Mouse (Mus musculus) ovary, adult 10 weeks (tissue): ENCODE measurements around the gene Aif1. TPM values are rescaled to one million over a fixed set of nuclear protein-coding genes. Genes with fewer than 3 reads are reported as not detected.

Source experiments
- polyA plus RNA-seq: library from polyadenylated mRNA; stranded (reverse); fragments of 350-450 nt; fragmentation: Illumina TruSeq; extraction: RNeasy Lipid Tissue Mini Kit (QIAGEN cat#74804); gene quantifications from one replicate; pipeline ENCODE4 v1.2.3, GENCODE M21; 2014

Aif1 gene
- polyA plus RNA-seq = 5.8 TPM

GRCm38 (mm10) chr17:35175968-35176367 is at the start of gene Aif1:
TSS of gene Aif1 (minus strand) at chr17:35176068.

DNA sequence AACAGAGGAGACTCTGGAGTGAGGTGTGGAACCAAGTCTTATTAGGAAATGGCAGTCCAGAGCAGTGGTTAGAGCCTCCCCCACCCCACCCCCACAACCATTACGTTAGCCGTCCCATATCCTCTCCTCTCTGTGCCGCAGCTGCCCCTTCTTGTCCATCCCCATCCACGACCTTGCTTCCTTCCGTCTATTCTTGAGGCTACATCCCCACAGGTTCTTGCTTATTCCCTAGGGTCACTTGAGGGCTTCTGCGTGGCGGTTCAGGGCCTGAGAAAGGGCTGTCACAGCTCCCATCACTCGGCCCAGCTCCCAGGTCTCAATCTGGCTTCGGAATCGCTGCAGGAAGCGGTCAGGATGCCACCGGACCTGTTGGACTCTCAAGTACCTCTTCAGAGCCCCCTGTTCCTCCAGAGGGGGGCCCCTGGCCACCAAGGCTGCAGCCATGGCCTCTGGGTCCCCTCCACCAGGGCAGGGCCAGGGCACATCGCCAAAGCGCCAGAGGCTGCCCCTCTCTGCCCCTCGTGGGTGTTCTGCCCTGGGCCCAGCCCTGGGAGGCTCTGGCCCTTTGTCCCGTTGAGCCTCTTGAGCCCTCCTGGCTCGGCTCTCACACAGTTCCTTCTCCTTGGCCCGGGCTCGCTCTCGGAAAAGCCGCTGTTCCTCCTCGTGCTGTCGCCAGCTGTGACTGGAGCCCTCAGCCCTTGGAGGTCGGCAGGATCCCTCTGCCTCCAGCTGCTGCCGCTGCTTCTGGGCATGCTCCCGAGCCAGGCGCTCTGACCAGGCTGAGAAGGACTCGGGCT is 44.5 kb upstream of the Aif1 start, which contains the start of gene Gm16181:
TSS of gene Gm16181 (plus strand) at position 679 of the 797 bp plus-strand sequence.

GRCm38 (mm10) chr17:35204494-35205379 is 28.9 kb upstream of the Aif1 start, which contains the start of gene Lta:
TSS of gene Lta (minus strand) at chr17:35205351.

GRCm38 (mm10) chr17:35201787-35202186 is 25.9 kb upstream of the Aif1 start, which contains the start of gene Tnf:
TSS of gene Tnf (minus strand) at chr17:35202007.

DNA sequence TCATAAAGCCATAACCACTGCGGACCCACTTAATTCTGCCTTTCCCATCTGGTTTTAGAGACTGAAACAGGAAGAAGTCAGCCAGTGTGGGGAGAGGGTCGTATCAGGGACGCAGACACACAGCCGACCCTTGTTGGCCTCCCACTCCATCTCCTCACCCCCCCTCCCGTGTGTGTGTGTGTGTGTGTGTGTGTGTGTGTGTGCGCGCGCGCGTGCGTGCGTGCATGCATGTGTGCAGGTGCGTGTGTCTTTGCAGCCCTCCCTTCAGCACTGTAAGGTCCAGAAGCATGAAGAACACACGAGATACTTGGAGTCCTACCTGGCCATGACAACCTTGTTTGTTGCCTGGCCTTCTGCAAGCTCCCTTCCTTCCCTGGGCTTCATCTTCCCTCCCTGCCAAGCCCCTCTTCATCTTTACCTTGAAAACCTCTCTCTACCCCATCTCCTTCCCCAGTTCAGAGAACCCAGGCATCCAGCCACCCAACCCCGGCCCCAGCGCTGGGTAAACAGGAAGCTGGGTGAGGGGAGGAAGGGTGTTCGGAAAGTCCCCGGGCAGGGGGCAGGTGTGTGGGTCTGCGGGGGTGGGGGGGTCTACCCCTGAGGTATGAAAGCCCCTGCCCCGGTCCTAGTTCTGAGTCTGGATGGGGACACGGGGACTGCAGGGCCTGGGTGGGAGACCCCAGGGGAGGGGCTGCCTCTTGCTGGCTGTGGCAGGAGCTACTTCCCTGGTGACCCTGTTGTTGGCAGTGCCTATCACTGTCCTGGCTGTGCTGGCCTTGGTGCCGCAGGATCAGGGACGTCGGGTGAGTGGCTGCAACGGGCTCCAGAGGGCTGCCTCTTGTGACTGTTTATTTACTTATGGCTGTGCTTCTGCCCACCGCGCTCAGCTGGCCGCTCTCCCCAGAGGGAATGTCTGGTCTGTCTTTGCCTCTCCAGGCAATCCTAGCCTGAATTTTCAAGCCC is 18.3 kb upstream of the Aif1 start, which contains the start of gene Ltb:
TSS of gene Ltb (plus strand) at position 559 of the 963 bp plus-strand sequence.

GRCm38 (mm10) chr17:35187959-35188610 is 12.2 kb upstream of the Aif1 start, which contains the start of gene Lst1:
TSS of gene Lst1 (minus strand) at chr17:35188439.

GRCm38 (mm10) chr17:35164568-35165450 is 11.1 kb downstream of the Aif1 start, which contains the start of gene Prrc2a:
TSS of gene Prrc2a (minus strand) at chr17:35164897.

DNA sequence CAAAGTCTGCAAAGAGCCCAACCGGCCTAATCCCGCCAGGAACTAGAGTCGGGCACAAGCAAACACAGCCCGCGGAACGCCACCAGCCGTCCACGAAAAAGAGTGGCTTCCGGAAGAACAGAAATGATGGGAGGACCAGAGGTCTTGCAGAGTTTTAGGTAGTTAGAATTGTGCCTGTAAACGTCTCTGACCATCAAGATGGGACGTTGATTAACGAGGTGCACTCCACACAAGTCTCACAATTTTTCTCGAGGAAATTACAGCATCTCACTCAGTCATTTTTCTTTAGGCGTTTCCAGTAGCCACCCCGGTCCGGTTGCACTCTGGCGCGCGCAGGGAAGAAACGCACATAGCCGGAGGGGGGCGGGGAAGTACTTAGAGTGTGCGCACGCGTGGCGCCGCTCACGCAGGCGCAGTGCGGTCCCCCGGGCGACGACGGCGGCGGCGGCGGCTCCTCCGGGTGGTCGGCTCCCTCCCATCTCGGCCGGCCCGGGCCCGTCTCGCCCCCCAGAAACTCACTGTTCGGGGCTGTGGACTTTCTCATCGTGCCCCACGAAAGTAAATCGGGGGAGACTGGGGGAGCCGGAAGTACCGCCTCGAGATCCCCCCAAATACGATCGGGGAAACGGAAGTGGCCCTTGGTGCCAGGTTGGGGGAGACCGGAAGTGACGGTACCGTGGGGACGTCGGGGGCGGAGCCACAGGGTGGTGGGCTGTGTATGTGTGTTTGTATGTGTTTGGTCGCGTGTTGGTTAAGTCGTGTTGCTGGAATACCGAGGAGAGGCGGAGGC is 40.9 kb downstream of the Aif1 start, which contains the start of gene Bag6:
TSS of gene Bag6 (plus strand) at position 378 of the 790 bp plus-strand sequence.

DNA sequence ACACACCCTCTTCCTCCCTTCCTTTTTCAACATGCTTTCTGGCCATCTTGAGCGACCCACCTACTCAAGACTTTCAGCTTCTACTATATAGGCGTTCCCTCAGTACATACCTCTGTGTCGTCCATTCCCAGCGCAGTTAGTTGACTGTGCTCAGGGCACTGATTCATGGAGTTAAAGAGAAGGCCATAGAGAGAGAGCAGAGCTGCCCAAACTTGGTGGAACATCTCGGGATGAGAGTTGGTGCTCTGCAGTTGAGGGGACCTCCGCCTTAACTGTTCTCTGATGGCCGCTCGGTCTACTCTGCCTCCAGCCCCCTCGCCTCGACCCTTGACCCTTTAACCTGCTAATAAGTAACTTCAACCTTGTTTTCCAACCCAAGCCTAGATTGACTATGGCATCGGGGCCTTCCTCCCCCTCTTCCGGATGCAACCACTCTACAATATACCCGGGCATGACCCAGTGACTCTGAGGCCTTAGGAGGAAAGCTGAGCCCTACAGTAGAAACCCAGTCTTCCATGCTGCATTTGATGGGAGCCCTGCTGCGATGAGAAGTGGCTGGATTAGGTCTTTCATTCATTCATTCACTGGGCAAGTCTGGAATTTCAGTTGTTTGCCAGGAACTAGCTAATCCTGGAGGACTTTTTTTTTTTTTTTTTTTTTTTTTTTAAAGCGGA is 44.2 kb downstream of the Aif1 start, which contains the start of gene Apom:
TSS of gene Apom (minus strand) at position 551 of the 674 bp plus-strand sequence.

GRCm38 (mm10) chr17:35126206-35126611 is 49.7 kb downstream of the Aif1 start, which contains the start of gene D17H6S53E:
TSS of gene D17H6S53E (plus strand) at chr17:35126373.

DNA sequence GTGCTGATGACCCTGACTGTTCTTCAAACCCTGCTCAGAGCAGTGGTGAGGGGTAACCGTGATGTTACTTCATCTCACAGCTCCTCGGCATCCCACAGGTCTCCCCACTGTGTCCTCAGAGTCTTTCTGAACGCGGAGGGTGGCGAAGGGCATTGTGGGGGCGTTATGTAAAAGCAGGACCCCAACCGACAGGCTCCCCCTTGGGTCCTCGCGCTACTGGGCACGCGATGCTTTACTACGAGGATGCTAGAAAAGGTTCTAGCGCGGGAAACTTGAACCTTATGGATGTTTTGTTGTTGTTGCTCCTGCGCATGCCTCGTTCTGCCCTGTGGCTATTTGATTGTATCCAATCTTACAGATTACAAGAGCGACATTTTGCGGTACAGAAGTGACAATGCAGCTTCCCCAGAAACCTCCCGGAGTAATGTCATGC is 54.0 kb downstream of the Aif1 start, which contains the start of gene Csnk2b:
TSS of gene Csnk2b (minus strand) at position 183 of the 433 bp plus-strand sequence.

DNA sequence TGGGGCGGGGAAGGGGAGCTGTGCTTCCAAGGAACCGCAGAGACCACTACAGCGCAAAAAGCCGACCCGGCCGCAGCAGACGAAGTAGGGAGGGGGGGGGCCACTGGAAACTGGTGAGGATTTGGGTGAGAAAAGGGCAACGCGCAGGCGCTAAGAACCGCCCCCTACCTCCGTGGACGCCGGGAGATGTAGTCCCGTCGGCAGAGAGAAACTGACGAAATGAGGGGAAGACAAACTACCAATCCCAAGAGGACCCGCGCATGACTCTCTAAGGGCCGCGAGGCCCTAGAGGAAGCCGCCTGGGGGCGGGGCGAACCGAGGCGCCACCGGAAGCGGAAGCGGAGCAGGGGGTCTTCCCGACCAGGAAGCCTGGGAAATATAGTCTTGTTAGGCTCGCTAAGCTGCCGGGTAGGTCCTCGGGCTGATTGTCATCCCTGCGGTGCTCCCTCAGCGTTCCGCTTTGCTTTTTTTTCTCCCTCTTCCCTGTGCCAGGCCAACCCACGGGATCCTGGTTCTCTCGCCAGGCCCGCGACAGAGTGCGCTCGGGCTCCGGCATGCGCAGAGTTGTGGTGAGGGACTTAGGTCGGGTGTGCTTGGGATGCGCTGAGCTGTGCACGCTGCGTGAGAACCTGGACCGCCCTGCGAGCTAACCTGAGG is 54.6 kb downstream of the Aif1 start, which contains the start of gene Gpank1:
TSS of gene Gpank1 (plus strand) at position 313 of the 657 bp plus-strand sequence.

Other genes with a start within 250 kb of the Aif1 start
- gene Neu1, start 244.8 kb downstream of the Aif1 start, polyA plus RNA-seq = 1.8 TPM
- 16.9 TPM for gene Hspa1b, start 216.8 kb downstream of the Aif1 start, polyA plus RNA-seq
- gene Gm20481, start 206.2 kb downstream of the Aif1 start, polyA plus RNA-seq = not detected
- 8.2 TPM for gene Hspa1a, start 203.9 kb downstream of the Aif1 start, polyA plus RNA-seq
- not detected for gene Hspa1l, start 203.4 kb downstream of the Aif1 start, polyA plus RNA-seq
- 19.2 TPM for gene Lsm2, start 194.2 kb downstream of the Aif1 start, polyA plus RNA-seq
- gene Vars, start 175.1 kb downstream of the Aif1 start, polyA plus RNA-seq = 6.0 TPM
- not detected for gene Vwa7, start 159.5 kb downstream of the Aif1 start, polyA plus RNA-seq
- not detected for gene Sapcd1, start 148.1 kb downstream of the Aif1 start, polyA plus RNA-seq
- 0.68 TPM for gene Msh5, start 129.3 kb downstream of the Aif1 start, polyA plus RNA-seq
- gene Clic1, start 126.1 kb downstream of the Aif1 start, polyA plus RNA-seq = 25.1 TPM
- 2.7 TPM for gene Ddah2, start 117.0 kb downstream of the Aif1 start, polyA plus RNA-seq
- gene Ly6g6c, start 110.7 kb downstream of the Aif1 start, polyA plus RNA-seq = not detected
- 0.20 TPM for gene Mpig6b, start 109.9 kb downstream of the Aif1 start, polyA plus RNA-seq
- gene Ly6g6e, start 99.2 kb downstream of the Aif1 start, polyA plus RNA-seq = not detected
- not detected for gene Ly6g6d, start 98.0 kb downstream of the Aif1 start, polyA plus RNA-seq
- gene Ly6g6f, start 90.5 kb downstream of the Aif1 start, polyA plus RNA-seq = not detected
- gene Abhd16a, start 86.8 kb downstream of the Aif1 start, polyA plus RNA-seq = 3.5 TPM
- gene Ly6g5c, start 67.8 kb downstream of the Aif1 start, polyA plus RNA-seq = not detected
- gene Ly6g5b, start 60.6 kb downstream of the Aif1 start, polyA plus RNA-seq = not detected
- gene Gpank1, start 54.6 kb downstream of the Aif1 start, polyA plus RNA-seq = 0.91 TPM
- 117 TPM for gene Csnk2b, start 54.0 kb downstream of the Aif1 start, polyA plus RNA-seq
- gene D17H6S53E, start 49.7 kb downstream of the Aif1 start, polyA plus RNA-seq = 0.83 TPM
- gene Apom, start 44.0 kb downstream of the Aif1 start, polyA plus RNA-seq = not detected
- gene Bag6, start 40.9 kb downstream of the Aif1 start, polyA plus RNA-seq = 9.7 TPM
- 10.0 TPM for gene Prrc2a, start 11.2 kb downstream of the Aif1 start, polyA plus RNA-seq
- not detected for gene Lst1, start 12.4 kb upstream of the Aif1 start, polyA plus RNA-seq
- not detected for gene Ltb, start 18.4 kb upstream of the Aif1 start, polyA plus RNA-seq
- not detected for gene Tnf, start 25.9 kb upstream of the Aif1 start, polyA plus RNA-seq
- not detected for gene Lta, start 29.3 kb upstream of the Aif1 start, polyA plus RNA-seq
- gene Gm16181, start 44.8 kb upstream of the Aif1 start, polyA plus RNA-seq = not detected
- gene Atp6v1g2, start 57.6 kb upstream of the Aif1 start, polyA plus RNA-seq = 5.4 TPM
- gene Nfkbil1, start 59.7 kb upstream of the Aif1 start, polyA plus RNA-seq = not detected
- gene Ddx39b, start 65.7 kb upstream of the Aif1 start, polyA plus RNA-seq = 7.3 TPM
- 26.9 TPM for gene H2-D1, start 86.7 kb upstream of the Aif1 start, polyA plus RNA-seq
- gene H2-Q1, start 144.3 kb upstream of the Aif1 start, polyA plus RNA-seq = not detected
- 2.1 TPM for gene H2-Q2, start 166.2 kb upstream of the Aif1 start, polyA plus RNA-seq
- gene H2-Q4, start 203.5 kb upstream of the Aif1 start, polyA plus RNA-seq = 21.8 TPM
- gene H2-Q6, start 248.8 kb upstream of the Aif1 start, polyA plus RNA-seq = 3.0 TPM